Mouse (Mus musculus) G1E (cell line): Measurements from ENCODE around the gene Higd1b. TPM values are rescaled to one million over a fixed set of nuclear protein-coding genes. Genes with fewer than 3 reads are reported as not detected.

ENCODE experiments used
- ATAC-seq: 2 replicates; pipeline ENCODE4 v1.8.0; 2016; ENCODE audit warnings: mild to moderate bottlenecking; ENCODE audit not compliant: insufficient number of reproducible peaks, poor library complexity, low FRiP score, severe bottlenecking; ENCODE audit errors: extremely low read depth
- DNase-seq: peaks from one replicate; pipeline ENCODE4 v3.0.0; 2012; ENCODE audit warnings: low spot score
- H3K27me3 ChIP-seq: 2 replicates; pipeline ENCODE4 v1.6.1; 2012; ENCODE audit warnings: mild to moderate bottlenecking, low read length, inconsistent platforms; ENCODE audit not compliant: insufficient read depth
- H3K36me3 ChIP-seq: replicated peaks from 2 replicates; pipeline ENCODE3; 2012; ENCODE audit warnings: mild to moderate bottlenecking, inconsistent platforms
- H3K4me1 ChIP-seq: 2 replicates; pipeline ENCODE4 v1.6.1; 2012; ENCODE audit warnings: low read depth, low read length, inconsistent platforms, mixed read lengths; ENCODE audit not compliant: insufficient read depth
- H3K4me3 ChIP-seq: 2 replicates; pipeline ENCODE4 v1.5.1; 2012; ENCODE audit warnings: low read depth, mild to moderate bottlenecking, inconsistent platforms, low read length, moderate library complexity, mixed read lengths
- H3K9me3 ChIP-seq: replicated peaks from 2 replicates; pipeline ENCODE4 v1.6.1; 2012; ENCODE audit warnings: inconsistent platforms
- CTCF ChIP-seq: IDR thresholded peaks from 2 replicates; pipeline ENCODE4 v1.5.1; 2012; ENCODE audit warnings: low read depth, low read length, inconsistent platforms, mixed read lengths
- GATA1 ChIP-seq: IDR thresholded peaks from 2 replicates; pipeline ENCODE4 v1.6.1; 2012; ENCODE audit warnings: borderline replicate concordance, low read length, inconsistent platforms, mixed read lengths
- GATA2 ChIP-seq: IDR thresholded peaks from 2 replicates; pipeline ENCODE4 v1.6.1; 2012; ENCODE audit warnings: low read depth, low read length, inconsistent platforms, borderline replicate concordance
- POLR2AphosphoS5 ChIP-seq: IDR thresholded peaks from 2 replicates; pipeline ENCODE4 v1.6.1; 2012; ENCODE audit warnings: low read depth, low read length, inconsistent platforms; ENCODE audit not compliant: insufficient replicate concordance
- TAL1 ChIP-seq: conservative IDR thresholded peaks from 2 replicates; pipeline ENCODE4 v1.6.1; 2012; ENCODE audit warnings: low read depth, low read length, inconsistent platforms, mixed read lengths
- polyA plus RNA-seq: library from polyadenylated mRNA; stranded (reverse); fragments of >175 nt; gene quantifications from 2 replicates; pipeline ENCODE4 v1.2.3, GENCODE M21; 2012
- total RNA-seq, 2 experiments: library from RNA; stranded (forward) in 1 of 2; stranded (reverse) in 1 of 2; fragments of 200-1000 nt in 1 of 2; fragments of >200 nt in 1 of 2; fragmentation: Nextera tagmentation in 1 of 2; gene quantifications; 2 replicates each; pipeline ENCODE4 v1.2.3; 2014 to 2017

Higd1b gene
- total and polyA plus RNA-seq, 3 experiments: not detected

GRCm38 (mm10) chr11:102826476-102826875, 9.2 kb upstream of the Higd1b start:
- no peak for ATAC-seq

GRCm38 (mm10) chr11:102827097-102827496, 8.6 kb upstream of the Higd1b start:
- no peak for DNase-seq
- TF ChIP-seq CTCF: no peak
- no peak for TF ChIP-seq TAL1
- no peak for TF ChIP-seq GATA2
- no peak for TF ChIP-seq GATA1
- no peak for TF ChIP-seq POLR2AphosphoS5
- no peaks in the 10 kb centered on the region for H3K36me3 ChIP-seq

More at GRCm38 (mm10) chr11:102826476-102826875, 9.2 kb upstream of the Higd1b start:
- H3K4me1 ChIP-seq: no peaks in the 10 kb centered on the region
- DNase-seq: no peak
- no peaks in the 10 kb centered on the region for H3K36me3 ChIP-seq
- TF ChIP-seq CTCF (no peak), GATA1 (no peak), GATA2 (no peak), TAL1 (no peak), POLR2AphosphoS5 (no peak)
- H3K27me3 ChIP-seq: peaks cover 27% of the 10 kb centered on the region
- no peaks in the 10 kb centered on the region for H3K9me3 ChIP-seq
- no peak overlapping the region for H3K4me3 ChIP-seq

GRCm38 (mm10) chr11:102830276-102830675, 5.4 kb upstream of the Higd1b start:
- Histone ChIP-seq H3K4me3 (no peak overlapping the region), H3K4me1 (no peaks in the 10 kb centered on the region), H3K9me3 (no peaks in the 10 kb centered on the region), H3K27me3 (peaks cover 19% of the 10 kb centered on the region), H3K36me3 (peaks cover 4% of the 10 kb centered on the region)
- DNase-seq: no peak
- ATAC-seq: no peak
- TF ChIP-seq POLR2AphosphoS5 (no peak), TAL1 (no peak), GATA2 (no peak), CTCF (no peak), GATA1 (no peak)

More at GRCm38 (mm10) chr11:102827097-102827496, 8.6 kb upstream of the Higd1b start:
- no peak overlapping the region for H3K4me3 ChIP-seq
- peaks cover 27% of the 10 kb centered on the region for H3K27me3 ChIP-seq
- no peaks in the 10 kb centered on the region for H3K4me1 ChIP-seq
- ATAC-seq: no peak
- H3K9me3 ChIP-seq: no peaks in the 10 kb centered on the region

- peaks cover 27% of the 10 kb centered on the region for H3K36me3 ChIP-seq
- ATAC-seq: no peak
- DNase-seq: no peak
Observed at GRCm38 (mm10) chr11:102832700-102833297, 2.9 kb upstream of the Higd1b start.

GRCm38 (mm10) chr11:102834219-102834618, 1.4 kb upstream of the Higd1b start:
- Histone ChIP-seq H3K4me3 (no peak overlapping the region), H3K36me3 (peaks cover 42% of the 10 kb centered on the region), H3K4me1 (no peaks in the 10 kb centered on the region), H3K27me3 (peaks cover 3% of the 10 kb centered on the region; the same call in 1 of the 2 replicates), H3K9me3 (no peaks in the 10 kb centered on the region)
- TF ChIP-seq TAL1: no peak
- no peak for TF ChIP-seq POLR2AphosphoS5
- TF ChIP-seq GATA1: no peak
- no peak for TF ChIP-seq GATA2
- TF ChIP-seq CTCF: no peak
- DNase-seq (no peak), ATAC-seq (no peak)

More at GRCm38 (mm10) chr11:102832700-102833297, 2.9 kb upstream of the Higd1b start:
- Histone ChIP-seq H3K4me1 (no peaks in the 10 kb centered on the region), H3K4me3 (no peak overlapping the region), H3K27me3 (peaks cover 10% of the 10 kb centered on the region), H3K9me3 (no peaks in the 10 kb centered on the region)
- TF ChIP-seq CTCF (no peak), GATA1 (no peak), GATA2 (no peak)

- no peak overlapping the region for H3K4me3 ChIP-seq
- H3K4me1 ChIP-seq: no peaks in the 10 kb centered on the region
- no peak for ATAC-seq
- no peak for TF ChIP-seq POLR2AphosphoS5
- no peak for TF ChIP-seq CTCF
- no peak for TF ChIP-seq GATA2
- no peak for TF ChIP-seq TAL1
- no peak for TF ChIP-seq GATA1
- DNase-seq: no peak
- no peaks in the 10 kb centered on the region for H3K9me3 ChIP-seq
- H3K27me3 ChIP-seq: peaks cover 3% of the 10 kb centered on the region; the same call in 1 of the 2 replicates
- H3K36me3 ChIP-seq: peaks cover 60% of the 10 kb centered on the region
Observed at GRCm38 (mm10) chr11:102836146-102836545, 497 bp downstream of the Higd1b start.
